Comparison of ENCODE assay signal across 8 mouse cellular contexts in the genomic region with DNA sequence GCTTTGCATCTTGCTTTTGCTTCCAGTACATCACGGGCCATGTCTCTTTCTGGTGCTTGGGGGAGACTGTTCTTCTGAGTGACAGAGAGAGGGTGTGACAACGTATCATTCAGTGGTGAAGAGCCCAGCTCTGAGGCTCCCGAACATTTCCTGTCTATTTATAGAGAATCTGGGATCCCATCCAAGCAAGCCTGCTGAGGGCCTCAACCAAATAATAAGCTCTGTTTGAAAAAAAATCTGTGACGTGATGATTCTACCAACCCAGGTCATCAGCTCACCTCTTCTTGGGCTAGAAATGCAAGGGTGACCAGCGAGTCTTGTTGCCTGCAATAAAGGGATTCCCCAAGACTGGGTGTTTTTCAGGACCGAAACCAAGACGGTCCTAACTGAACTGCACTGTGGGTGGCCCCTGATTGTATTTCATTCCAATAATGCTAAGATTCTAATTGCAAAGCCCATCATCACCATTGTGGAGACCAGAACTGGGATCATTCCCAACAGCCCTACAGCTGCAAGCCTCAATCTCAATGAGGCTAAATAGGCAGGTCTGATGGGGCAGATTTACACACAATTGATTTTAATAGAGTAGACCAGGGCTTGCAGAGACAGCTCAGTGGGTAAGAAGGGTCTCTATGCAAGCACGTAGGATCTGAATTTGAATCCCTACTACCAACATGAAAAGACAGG.
DNase-seq lines count a peak whose midpoint lies in the region; ATAC-seq and TF ChIP-seq lines count a peak whose summit lies in the region.

No protein-coding gene starts in this region.

- no peak for TF ChIP-seq EP300 in stomach, postnatal 0 days (optimal IDR thresholded peaks at IDR 0.05)

- no peak overlapping the region for H3K4me2 ChIP-seq in heart, embryonic 11.5 days
- H3K4me2 ChIP-seq in stomach, embryonic 16.5 days (ENCODE audit: low read depth, low read length), result no peak overlapping the region
- H3K4me2 ChIP-seq in stomach, postnatal 0 days (replicated peaks; ENCODE audit: low read depth), result no peak overlapping the region
- H3K4me2 ChIP-seq in hindbrain, postnatal 0 days (ENCODE audit: low read depth, low read length), result no peak overlapping the region

- H3K4me1 ChIP-seq in heart, embryonic 11.5 days (ENCODE audit: control insufficient read depth, insufficient read depth, low read length), result peaks cover 6% of the 10 kb centered on the region
- H3K4me1 ChIP-seq in stomach, embryonic 16.5 days (ENCODE audit: control insufficient read depth, insufficient read depth, low read length), result peaks cover 15% of the 10 kb centered on the region
- H3K4me1 ChIP-seq in stomach, postnatal 0 days (replicated peaks; ENCODE audit: control insufficient read depth, insufficient read depth), result 0 out of 2 replicates have a peak, but pooled peaks cover 3% of the 10 kb centered on the region
- 0 out of 2 replicates have a peak, but pooled peaks cover 16% of the 10 kb centered on the region for H3K4me1 ChIP-seq in hindbrain, postnatal 0 days (ENCODE audit: insufficient read depth, low read length)
- no peaks in the 10 kb centered on the region for H3K4me1 ChIP-seq in thymus, adult 2 months (replicated peaks; ENCODE audit: control insufficient read depth, insufficient read depth, low read length)

- ATAC-seq in heart, embryonic 11.5 days (replicated peaks; ENCODE audit: insufficient number of reproducible peaks, low FRiP score, low TSS enrichment), result no peak
- ATAC-seq in stomach, embryonic 16.5 days (ENCODE audit: insufficient read depth, low FRiP score), result peak; percentile 53; the same call in 1 of the 2 replicates
- no peak for ATAC-seq in stomach, postnatal 0 days (ENCODE audit: low FRiP score, low TSS enrichment)
- ATAC-seq in hindbrain, postnatal 0 days, result no peak

- peak; percentile 91 for DNase-seq in heart, adult 11 months
- no peak for DNase-seq in stomach, postnatal 0 days (ENCODE audit: low spot score)
- DNase-seq in hindbrain, postnatal 0 days (ENCODE audit: low spot score), result peak; percentile 63
- no peak for DNase-seq in thymus, adult 2 months
- DNase-seq in embryo, embryonic 10.5 days (ENCODE audit: low spot score), result no peak
- no peak for DNase-seq in natural killer cell, adult 2 months (ENCODE audit: low spot score in 2 of 2)

- 50% methylated on average over 8 of the region's 8 CpGs for WGBS in heart, embryonic 11.5 days (ENCODE audit: insufficient replicate concordance)
- whole genome bisulfite sequencing in stomach, embryonic 16.5 days, result 53% methylated on average over 8 of the region's 8 CpGs
- WGBS in stomach, postnatal 0 days, result 38% methylated on average over 8 of the region's 8 CpGs
- WGBS in hindbrain, postnatal 0 days, result 40% methylated on average over 8 of the region's 8 CpGs
- 80% methylated on average over 8 of the region's 8 CpGs for WGBS in thymus, adult 2 months

- no peak overlapping the region for H3K4me3 ChIP-seq in heart, embryonic 11.5 days (ENCODE audit: low read depth, low read length)
- no peak overlapping the region for H3K4me3 ChIP-seq in stomach, embryonic 16.5 days (replicated peaks; ENCODE audit: low read length)
- no peak overlapping the region for H3K4me3 ChIP-seq in stomach, postnatal 0 days (ENCODE audit: low read depth, low read length)
- no peak overlapping the region for H3K4me3 ChIP-seq in hindbrain, postnatal 0 days (ENCODE audit: low read length)
- H3K4me3 ChIP-seq in thymus, adult 2 months (ENCODE audit: control insufficient read depth, insufficient read depth, low read length), result no peak overlapping the region

- no peak for TF ChIP-seq POLR2A in thymus, adult 2 months (IDR thresholded peaks at IDR 0.05; ENCODE audit: control insufficient read depth, extremely low read depth, insufficient read depth, low read length, poor library complexity)

- no peaks in the 10 kb centered on the region for H3K9me3 ChIP-seq in heart, embryonic 11.5 days (replicated peaks; ENCODE audit: control insufficient read depth, low read length)
- H3K9me3 ChIP-seq in stomach, embryonic 16.5 days (replicated peaks; ENCODE audit: control insufficient read depth, low read length), result no peaks in the 10 kb centered on the region
- no peaks in the 10 kb centered on the region for H3K9me3 ChIP-seq in stomach, postnatal 0 days (ENCODE audit: control insufficient read depth, low read length)
- no peaks in the 10 kb centered on the region for H3K9me3 ChIP-seq in hindbrain, postnatal 0 days (ENCODE audit: low read length)

- H3K36me3 ChIP-seq in heart, embryonic 11.5 days (ENCODE audit: control insufficient read depth, insufficient read depth, low read length), result no peaks in the 10 kb centered on the region
- no peaks in the 10 kb centered on the region for H3K36me3 ChIP-seq in stomach, embryonic 16.5 days (ENCODE audit: control insufficient read depth, insufficient read depth, low read length)
- no peaks in the 10 kb centered on the region for H3K36me3 ChIP-seq in stomach, postnatal 0 days (ENCODE audit: control insufficient read depth, insufficient read depth, low read length)
- no peaks in the 10 kb centered on the region for H3K36me3 ChIP-seq in hindbrain, postnatal 0 days (ENCODE audit: insufficient read depth, low read length)
- no peaks in the 10 kb centered on the region for H3K36me3 ChIP-seq in thymus, adult 2 months (ENCODE audit: control insufficient read depth, insufficient read depth, low read length)

- H3K9ac ChIP-seq in heart, embryonic 11.5 days (ENCODE audit: low read depth, low read length), result no peak overlapping the region
- H3K9ac ChIP-seq in stomach, embryonic 16.5 days (ENCODE audit: low read length), result no peak overlapping the region
- no peak overlapping the region for H3K9ac ChIP-seq in stomach, postnatal 0 days (ENCODE audit: low read length)
- no peak overlapping the region for H3K9ac ChIP-seq in hindbrain, postnatal 0 days (replicated peaks; ENCODE audit: low read length)

- TF ChIP-seq CTCF in stomach, postnatal 0 days (IDR thresholded peaks at IDR 0.05; ENCODE audit: low read depth), result no peak
- no peak for TF ChIP-seq CTCF in hindbrain, postnatal 0 days (IDR thresholded peaks at IDR 0.05; ENCODE audit: low read depth)
- TF ChIP-seq CTCF in thymus, adult 2 months (IDR thresholded peaks at IDR 0.05; ENCODE audit: borderline replicate concordance, control insufficient read depth, extremely low read depth, insufficient read depth, low read length, poor library complexity), result no peak

- H3K27me3 ChIP-seq in heart, embryonic 11.5 days (ENCODE audit: control insufficient read depth, insufficient read depth, low read length), result no peaks in the 10 kb centered on the region
- H3K27me3 ChIP-seq in stomach, embryonic 16.5 days (ENCODE audit: control insufficient read depth, insufficient read depth, low read length), result no peaks in the 10 kb centered on the region
- no peaks in the 10 kb centered on the region for H3K27me3 ChIP-seq in stomach, postnatal 0 days (ENCODE audit: control insufficient read depth, insufficient read depth, low read length)
- no peaks in the 10 kb centered on the region for H3K27me3 ChIP-seq in hindbrain, postnatal 0 days (ENCODE audit: insufficient read depth, low read length)
- H3K27me3 ChIP-seq in thymus, adult 2 months (ENCODE audit: control insufficient read depth, insufficient read depth, low read length), result no peaks in the 10 kb centered on the region

- H3K27ac ChIP-seq in heart, embryonic 11.5 days (ENCODE audit: low read depth, low read length), result no peak overlapping the region
- no peak overlapping the region for H3K27ac ChIP-seq in stomach, embryonic 16.5 days (ENCODE audit: low read length)
- no peak overlapping the region for H3K27ac ChIP-seq in stomach, postnatal 0 days (replicated peaks)
- no peak overlapping the region for H3K27ac ChIP-seq in hindbrain, postnatal 0 days
- H3K27ac ChIP-seq in thymus, adult 2 months (ENCODE audit: control insufficient read depth, insufficient read depth, low read length), result no peak overlapping the region

Comparison
In these comparisons a context has a peak if more than half of its experiments do, and no peak if none do; other contexts are left out.
1. DNase-seq: peak in heart, adult 11 months (single experiment) and hindbrain, postnatal 0 days (single experiment); none in stomach, postnatal 0 days (single experiment), thymus, adult 2 months (single experiment), embryo, embryonic 10.5 days (single experiment) and natural killer cell, adult 2 months (0 of 2).